Mouse (Mus musculus): ENCODE data around the gene Rnf214.

DNA sequence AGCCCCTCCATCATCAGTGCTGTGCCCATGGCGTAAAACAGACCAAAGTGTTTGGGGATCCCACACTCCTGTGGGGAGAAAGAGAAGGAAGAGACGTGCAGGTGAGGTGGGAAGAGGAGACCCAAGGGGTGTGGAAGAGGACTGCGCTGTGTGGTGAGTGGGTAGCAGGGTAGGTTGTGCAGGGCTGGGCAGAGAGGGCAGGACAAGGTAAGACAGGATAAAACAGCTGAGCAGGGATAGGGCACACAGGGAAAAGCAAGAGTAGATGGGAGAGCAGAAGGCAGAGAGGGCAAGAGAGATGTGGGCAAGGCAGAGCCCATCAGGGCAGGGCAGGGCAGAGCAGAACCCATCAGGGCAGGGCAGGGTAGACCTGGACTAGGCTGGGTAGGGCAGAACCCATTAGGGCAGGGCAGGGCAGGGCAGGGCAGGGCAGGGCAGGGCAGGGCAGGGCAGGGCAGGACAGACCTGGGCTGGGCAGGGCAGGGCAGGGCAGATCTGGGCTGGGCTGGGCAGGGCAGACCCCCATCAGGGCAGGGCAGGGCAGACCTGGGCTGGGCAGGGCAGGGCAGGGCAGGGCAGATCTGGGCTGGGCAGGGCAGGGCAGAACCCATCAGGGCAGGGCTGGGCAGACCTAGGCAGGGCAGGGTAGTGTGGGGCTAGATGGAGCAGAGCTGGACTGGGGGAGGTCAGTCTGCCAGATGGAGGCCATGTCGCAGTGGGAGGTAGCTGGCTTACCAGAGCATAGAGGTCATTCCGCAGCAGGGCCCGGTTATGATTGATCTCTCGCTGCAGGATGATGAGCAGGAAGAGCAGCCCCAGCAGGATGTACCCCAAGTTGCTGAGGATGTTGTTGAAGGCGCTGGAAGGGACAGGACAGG is 37.2 kb upstream of the Rnf214 start:
- no peak for TF ChIP-seq CTCF (IDR thresholded peaks at IDR 0.05)
- no peak for TF ChIP-seq POLR2A (IDR thresholded peaks at IDR 0.05; ENCODE audit: insufficient read depth, low read depth, low read length)
